Mouse (Mus musculus): ENCODE results near the gene Mtss1l.

Mtss1l gene

GRCm38 (mm10) chr8:110740629-110741175 is 19.4 kb downstream of the Mtss1l start:
- DNase-seq (ENCODE audit: low spot score) = no peak

- no peak for DNase-seq (ENCODE audit: low spot score)
Observed at GRCm38 (mm10) chr8:110741816-110742451, 20.7 kb downstream of the Mtss1l start.

DNA sequence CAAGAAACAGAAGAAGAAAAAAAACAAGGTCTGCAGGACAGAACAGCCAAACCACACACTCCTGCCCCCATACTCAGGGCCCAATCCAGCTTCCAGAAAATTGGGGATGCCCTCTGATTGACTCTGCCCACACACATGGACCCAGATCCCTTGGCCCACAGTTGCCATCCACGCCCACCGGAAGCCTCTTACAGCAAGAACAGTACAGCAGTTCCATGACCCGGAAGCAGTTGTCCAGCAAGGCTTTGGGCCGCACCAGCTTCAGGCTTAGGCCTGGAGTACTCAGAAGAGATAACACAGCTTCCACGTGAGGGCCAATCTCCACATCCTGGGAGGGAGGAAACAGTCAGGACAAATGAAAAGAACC is 21.2 kb downstream of the Mtss1l start:
- DNase-seq (ENCODE audit: low spot score) = no peak

DNA sequence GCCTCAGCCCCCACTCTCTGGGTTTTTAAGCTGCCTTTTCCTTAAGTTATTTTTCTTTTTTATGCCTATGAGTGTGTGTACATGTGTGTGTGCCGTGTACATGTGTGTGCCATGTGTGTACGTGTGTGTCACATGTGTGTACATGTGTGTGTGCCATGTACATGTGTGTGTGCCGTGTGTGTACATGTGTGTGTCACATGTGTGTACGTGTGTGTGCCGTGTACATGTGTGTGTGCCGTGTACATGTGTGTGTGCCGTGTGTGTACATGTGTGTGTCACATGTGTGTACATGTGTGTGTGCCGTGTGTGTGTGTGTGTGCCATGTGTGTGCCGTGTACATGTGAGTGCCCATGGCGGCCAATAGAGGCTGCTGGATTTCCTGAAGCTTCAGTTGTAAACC is 23.9 kb downstream of the Mtss1l start:
- no peak for DNase-seq (ENCODE audit: low spot score)

GRCm38 (mm10) chr8:110746661-110747060 is 25.4 kb downstream of the Mtss1l start:
- no peak for DNase-seq (ENCODE audit: low spot score)

GRCm38 (mm10) chr8:110749500-110750170 is 28.4 kb downstream of the Mtss1l start:
- DNase-seq (ENCODE audit: low spot score) = peak; percentile 58

GRCm38 (mm10) chr8:110750269-110750668 is 29.0 kb downstream of the Mtss1l start:
- no peak for DNase-seq (ENCODE audit: low spot score)

DNA sequence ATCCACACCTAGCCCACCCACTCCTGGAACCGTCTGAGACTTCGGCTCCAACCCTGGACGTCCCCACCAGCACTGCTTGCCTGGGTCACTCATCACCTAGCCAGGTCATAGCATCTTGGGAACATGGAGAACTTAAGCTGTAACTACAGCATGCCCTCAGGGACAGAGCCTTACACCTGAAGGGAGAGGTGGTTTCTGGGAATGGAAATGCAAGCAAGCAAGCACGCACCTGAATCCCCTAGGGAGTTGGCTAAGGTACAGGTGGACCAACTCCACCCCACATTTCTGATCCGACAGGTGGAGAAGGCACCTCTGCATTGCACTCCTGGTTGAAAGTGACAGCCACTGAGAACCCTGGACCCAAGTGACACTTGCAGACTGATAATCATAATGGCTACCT is 30.2 kb downstream of the Mtss1l start:
- no peak for DNase-seq (ENCODE audit: low spot score)

GRCm38 (mm10) chr8:110754713-110755112 is 33.4 kb downstream of the Mtss1l start:
- DNase-seq (ENCODE audit: low spot score) = no peak

- DNase-seq (ENCODE audit: low spot score) = no peak
Observed at GRCm38 (mm10) chr8:110755511-110756170, 34.4 kb downstream of the Mtss1l start.

- no peak for DNase-seq (ENCODE audit: low spot score)
Observed at GRCm38 (mm10) chr8:110756196-110756595, 34.9 kb downstream of the Mtss1l start.

DNA sequence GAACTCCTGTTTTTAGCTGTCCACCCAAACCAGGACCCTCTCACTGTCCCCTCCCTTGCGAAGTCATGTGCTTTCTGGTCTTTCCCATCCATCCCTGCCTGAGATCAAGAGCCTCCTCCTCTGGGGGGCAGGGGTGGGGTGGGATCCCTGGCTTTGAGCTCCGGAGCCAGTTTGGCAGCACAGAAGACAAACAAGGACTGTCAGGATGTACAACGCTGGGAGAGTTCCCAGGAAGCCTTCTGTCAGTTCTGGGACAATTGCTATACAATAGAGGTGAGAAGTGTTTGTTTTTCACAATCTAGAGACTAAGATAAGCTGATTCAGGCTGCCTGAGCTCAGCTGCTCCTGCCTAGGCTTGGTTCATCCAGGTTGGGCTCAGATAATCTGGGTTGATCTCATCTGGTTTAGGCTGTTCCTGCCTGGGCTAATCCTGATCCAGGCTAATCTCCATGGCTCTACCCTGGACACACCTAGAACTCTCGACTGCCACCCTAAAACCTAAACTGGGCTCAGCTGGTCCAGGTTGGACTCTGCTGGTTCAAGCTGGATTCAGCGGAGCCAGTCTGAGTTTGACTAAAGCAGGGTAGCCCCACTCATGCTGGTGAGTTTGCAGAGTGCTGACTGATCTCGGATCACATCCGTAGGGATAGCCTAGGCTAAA is 39.1 kb downstream of the Mtss1l start:
- no peak for DNase-seq (ENCODE audit: low spot score)

DNA sequence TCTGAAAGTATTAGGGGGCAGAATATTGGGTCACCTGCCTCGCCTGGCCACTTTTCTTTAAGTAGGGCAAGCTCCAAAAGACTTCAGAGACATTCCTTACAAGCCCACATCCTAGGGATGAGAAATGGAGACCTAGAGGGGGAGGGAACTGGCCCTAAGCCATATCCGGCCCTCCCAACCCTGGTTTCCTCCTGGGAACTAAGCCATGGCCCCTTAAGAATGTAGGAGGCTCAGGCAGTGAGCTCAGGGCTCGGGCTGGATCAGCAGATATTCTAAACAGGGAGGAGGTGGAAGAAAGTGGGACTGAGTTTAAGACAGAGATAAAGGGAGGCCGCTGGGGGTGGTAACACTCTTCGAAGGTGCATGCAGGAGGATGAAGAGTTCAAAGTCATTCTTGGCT is 39.9 kb downstream of the Mtss1l start:
- peak; percentile 41 for DNase-seq (ENCODE audit: low spot score)

GRCm38 (mm10) chr8:110761988-110762387 is 40.7 kb downstream of the Mtss1l start:
- no peak for DNase-seq (ENCODE audit: low spot score)

GRCm38 (mm10) chr8:110764671-110765070 is 43.4 kb downstream of the Mtss1l start:
- DNase-seq (ENCODE audit: low spot score) = no peak

DNA sequence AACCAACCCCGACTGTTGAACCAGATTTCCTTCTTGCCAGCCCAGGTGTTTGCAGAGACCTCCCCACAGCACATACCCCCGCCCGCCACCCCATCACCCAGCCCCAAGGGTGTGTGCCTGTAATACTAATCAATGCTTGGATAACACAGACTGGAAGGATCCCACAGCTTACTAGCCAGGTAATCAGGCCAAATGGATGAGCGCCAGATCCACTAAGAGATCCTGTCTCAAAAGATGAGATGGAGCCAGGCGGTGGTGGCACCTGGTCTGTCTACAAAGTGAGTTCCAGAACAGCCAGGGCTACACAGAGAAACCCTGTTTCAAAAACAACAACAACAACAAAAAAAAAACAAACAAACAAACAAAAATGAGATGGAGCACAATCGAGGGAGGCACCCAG is 46.0 kb downstream of the Mtss1l start:
- DNase-seq (ENCODE audit: low spot score) = no peak

- DNase-seq (ENCODE audit: low spot score) = no peak
Observed at GRCm38 (mm10) chr8:110772452-110772851, 51.2 kb downstream of the Mtss1l start.

- no peak for DNase-seq (ENCODE audit: low spot score)
Observed at GRCm38 (mm10) chr8:110774047-110774446, 52.8 kb downstream of the Mtss1l start.

GRCm38 (mm10) chr8:110774725-110775124 is 53.4 kb downstream of the Mtss1l start:
- no peak for DNase-seq (ENCODE audit: low spot score)

DNA sequence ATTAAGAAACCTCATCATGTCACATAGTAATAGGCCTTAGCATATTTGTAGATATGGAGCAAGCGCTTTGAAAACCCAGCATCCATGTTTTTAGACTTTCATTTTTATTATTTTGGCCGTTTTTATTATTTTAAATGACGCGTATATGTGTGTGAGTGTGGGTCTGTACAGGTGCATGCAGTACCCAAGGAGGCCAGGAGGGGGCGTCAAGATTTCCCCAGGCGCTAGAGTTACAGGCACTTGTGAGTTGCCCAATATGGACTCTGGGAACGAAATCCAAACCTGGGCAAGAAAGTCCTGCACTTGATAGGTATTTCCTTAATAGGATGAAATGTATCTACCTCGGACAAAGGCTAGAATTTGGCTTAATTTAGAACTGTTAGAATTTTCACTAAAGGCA is 54.0 kb downstream of the Mtss1l start:
- DNase-seq (ENCODE audit: low spot score) = no peak

- DNase-seq (ENCODE audit: low spot score) = no peak
Observed at GRCm38 (mm10) chr8:110775721-110776120, 54.4 kb downstream of the Mtss1l start.

- DNase-seq (ENCODE audit: low spot score) = no peak
Observed at GRCm38 (mm10) chr8:110776335-110776734, 55.1 kb downstream of the Mtss1l start.

Data from ovary, postnatal 14 days (tissue).